Mouse (Mus musculus) midbrain, embryonic 15.5 days (tissue): ENCODE results near the gene Elovl1. TPM values are rescaled to one million over a fixed set of nuclear protein-coding genes. Genes with fewer than 3 reads are reported as not detected.

ENCODE experiments used
- ATAC-seq: fragments of 200-750 bp; cut with Nextera tagmentation; replicated peaks from 2 replicates; pipeline ENCODE4 v1.8.0; 2017; ENCODE audit warnings: moderate TSS enrichment
- H3K27ac ChIP-seq: fragments of 300-500 bp; sonication (generic); 2 replicates; pipeline ENCODE4 v1.5.1; 2015; ENCODE audit warnings: mild to moderate bottlenecking, inconsistent platforms
- H3K27me3 ChIP-seq: fragments of 300-500 bp; sonication (generic); replicated peaks from 2 replicates; pipeline ENCODE4 v1.6.1; 2015; ENCODE audit warnings: inconsistent platforms
- H3K36me3 ChIP-seq: fragments of 300-500 bp; sonication (generic); replicated peaks from 2 replicates; pipeline ENCODE4 v1.6.1; 2015; ENCODE audit warnings: inconsistent platforms
- H3K4me1 ChIP-seq: fragments of 300-500 bp; sonication (generic); 2 replicates; pipeline ENCODE4 v1.6.1; 2015; ENCODE audit warnings: inconsistent platforms
- H3K4me2 ChIP-seq: fragments of 300-500 bp; sonication (generic); 2 replicates; pipeline ENCODE4 v1.6.1; 2015; ENCODE audit warnings: inconsistent platforms, mild to moderate bottlenecking, moderate library complexity
- H3K4me3 ChIP-seq: fragments of 300-500 bp; sonication (generic); 2 replicates; pipeline ENCODE4 v1.5.1; 2015; ENCODE audit warnings: mild to moderate bottlenecking, inconsistent platforms
- H3K9ac ChIP-seq: fragments of 300-500 bp; sonication (generic); 2 replicates; pipeline ENCODE4 v1.6.1; 2015; ENCODE audit warnings: mild to moderate bottlenecking, inconsistent platforms
- H3K9me3 ChIP-seq: fragments of 300-500 bp; sonication (generic); 2 replicates; pipeline ENCODE4 v1.6.1; 2016; ENCODE audit warnings: inconsistent platforms
- WGBS: fragments of 180-500 bp; shearing (Covaris S2); methylation state at CpG from one replicate; pipeline ENCODE4 v1.1.7; 2015; ENCODE audit warnings: mixed read lengths; 5-methylcytosine and 5-hydroxymethylcytosine counted together
- polyA plus RNA-seq: library from polyadenylated mRNA; unstranded; fragments of >200 nt; fragmentation: Nextera tagmentation; extraction: Ambion mirVana; gene quantifications from 2 replicates; pipeline ENCODE4 v1.2.1, GENCODE M21; 2015

The Elovl1 gene
- 30.7 and 31.4 TPM in 2 replicates for polyA plus RNA-seq

GRCm38 (mm10) chr4:118427768-118428451 lies at the start of gene Elovl1:
TSS of gene Elovl1 (plus strand) at chr4:118428093.
- Histone ChIP-seq H3K27me3 (no peaks in the 10 kb centered on the region), H3K4me1 (peaks cover 18% of the 10 kb centered on the region), H3K27ac (peak within 1 kb of the TSS; percentile 62), H3K9ac (peak within 1 kb of the TSS; percentile 65), H3K36me3 (0 out of 2 replicates have a peak, but pooled peaks cover 1% of the 10 kb centered on the region), H3K4me2 (peak within 1 kb of the TSS; percentile 68), H3K9me3 (no peaks in the 10 kb centered on the region), H3K4me3 (peak within 1 kb of the TSS; percentile 43)
- WGBS = under 1% methylated on average over 29 of the region's 31 CpGs
- peak; percentile 91 for ATAC-seq

GRCm38 (mm10) chr4:118383271-118383670 lies 44.6 kb upstream of the Elovl1 start:
- 94% methylated on average over 7 of the region's 7 CpGs for WGBS
- Histone ChIP-seq H3K27ac (no peak overlapping the region), H3K4me3 (no peak overlapping the region), H3K27me3 (no peaks in the 10 kb centered on the region), H3K4me1 (no peaks in the 10 kb centered on the region), H3K36me3 (peaks cover 75% of the 10 kb centered on the region), H3K4me2 (no peak overlapping the region), H3K9ac (no peak overlapping the region), H3K9me3 (no peaks in the 10 kb centered on the region)
- no peak for ATAC-seq

GRCm38 (mm10) chr4:118387316-118387715 lies 40.6 kb upstream of the Elovl1 start:
- 95% methylated on average over 8 of the region's 8 CpGs for WGBS
- no peak for ATAC-seq
- H3K4me2 ChIP-seq = no peak overlapping the region

GRCm38 (mm10) chr4:118390146-118390545 lies 37.7 kb upstream of the Elovl1 start:
- no peak overlapping the region for H3K27ac ChIP-seq
- H3K4me3 ChIP-seq = no peak overlapping the region
- no peak overlapping the region for H3K4me2 ChIP-seq
- H3K9me3 ChIP-seq = no peaks in the 10 kb centered on the region
- no peaks in the 10 kb centered on the region for H3K27me3 ChIP-seq
- no peak for ATAC-seq
- no peak overlapping the region for H3K9ac ChIP-seq
- peaks cover 71% of the 10 kb centered on the region for H3K36me3 ChIP-seq
- 92% methylated on average over 11 of the region's 11 CpGs for WGBS
- no peaks in the 10 kb centered on the region for H3K4me1 ChIP-seq

More at GRCm38 (mm10) chr4:118387316-118387715, 40.6 kb upstream of the Elovl1 start:
- Histone ChIP-seq H3K36me3 (peaks cover 81% of the 10 kb centered on the region), H3K9ac (no peak overlapping the region), H3K9me3 (no peaks in the 10 kb centered on the region), H3K4me1 (no peaks in the 10 kb centered on the region), H3K27me3 (no peaks in the 10 kb centered on the region), H3K27ac (no peak overlapping the region), H3K4me3 (no peak overlapping the region)

- Histone ChIP-seq H3K27me3 (no peaks in the 10 kb centered on the region), H3K36me3 (peaks cover 63% of the 10 kb centered on the region), H3K9me3 (no peaks in the 10 kb centered on the region), H3K27ac (no peak overlapping the region), H3K9ac (no peak overlapping the region), H3K4me1 (no peaks in the 10 kb centered on the region), H3K4me3 (no peak overlapping the region), H3K4me2 (no peak overlapping the region)
- WGBS = 91% methylated on average over 6 of the region's 6 CpGs
- no peak for ATAC-seq
Observed at GRCm38 (mm10) chr4:118394505-118394904, 33.4 kb upstream of the Elovl1 start.

- H3K36me3 ChIP-seq = peaks cover 66% of the 10 kb centered on the region
- no peak overlapping the region for H3K4me2 ChIP-seq
- H3K4me1 ChIP-seq = no peaks in the 10 kb centered on the region
- H3K4me3 ChIP-seq = no peak overlapping the region
- no peak overlapping the region for H3K9ac ChIP-seq
- no peak overlapping the region for H3K27ac ChIP-seq
- 92% methylated on average over 4 of the region's 4 CpGs for WGBS
- ATAC-seq = no peak
- H3K9me3 ChIP-seq = no peaks in the 10 kb centered on the region
- no peaks in the 10 kb centered on the region for H3K27me3 ChIP-seq
Observed at GRCm38 (mm10) chr4:118395289-118395688, 32.6 kb upstream of the Elovl1 start.

- WGBS = 89% methylated on average over 3 of the region's 3 CpGs
- Histone ChIP-seq H3K36me3 (peaks cover 65% of the 10 kb centered on the region), H3K4me2 (no peak overlapping the region), H3K27me3 (no peaks in the 10 kb centered on the region), H3K4me3 (no peak overlapping the region), H3K27ac (no peak overlapping the region), H3K9me3 (no peaks in the 10 kb centered on the region), H3K9ac (no peak overlapping the region), H3K4me1 (no peaks in the 10 kb centered on the region)
- ATAC-seq = no peak
Observed at GRCm38 (mm10) chr4:118396433-118396832, 31.5 kb upstream of the Elovl1 start.

GRCm38 (mm10) chr4:118398400-118398799 lies 29.5 kb upstream of the Elovl1 start:
- peaks cover 65% of the 10 kb centered on the region for H3K36me3 ChIP-seq

GRCm38 (mm10) chr4:118401421-118401820 lies 26.5 kb upstream of the Elovl1 start:
- Histone ChIP-seq H3K36me3 (peaks cover 72% of the 10 kb centered on the region), H3K4me1 (no peaks in the 10 kb centered on the region), H3K4me3 (no peak overlapping the region), H3K27ac (no peak overlapping the region), H3K9me3 (no peaks in the 10 kb centered on the region), H3K9ac (no peak overlapping the region), H3K27me3 (no peaks in the 10 kb centered on the region), H3K4me2 (no peak overlapping the region)
- ATAC-seq = no peak
- WGBS = 92% methylated on average over 3 of the region's 3 CpGs

More at GRCm38 (mm10) chr4:118398400-118398799, 29.5 kb upstream of the Elovl1 start:
- no peaks in the 10 kb centered on the region for H3K27me3 ChIP-seq
- no peak overlapping the region for H3K4me2 ChIP-seq
- no peaks in the 10 kb centered on the region for H3K4me1 ChIP-seq
- no peak overlapping the region for H3K4me3 ChIP-seq
- WGBS = 97% methylated on average over 6 of the region's 6 CpGs
- no peak overlapping the region for H3K27ac ChIP-seq
- ATAC-seq = no peak
- H3K9ac ChIP-seq = no peak overlapping the region
- H3K9me3 ChIP-seq = no peaks in the 10 kb centered on the region

- no peak overlapping the region for H3K9ac ChIP-seq
- 94% methylated on average over 5 of the region's 5 CpGs for WGBS
- H3K27ac ChIP-seq = no peak overlapping the region
- no peaks in the 10 kb centered on the region for H3K9me3 ChIP-seq
- no peak for ATAC-seq
- H3K36me3 ChIP-seq = peaks cover 69% of the 10 kb centered on the region
- H3K27me3 ChIP-seq = no peaks in the 10 kb centered on the region
- no peak overlapping the region for H3K4me3 ChIP-seq
- H3K4me1 ChIP-seq = no peaks in the 10 kb centered on the region
- H3K4me2 ChIP-seq = no peak overlapping the region
Observed at GRCm38 (mm10) chr4:118401918-118402317, 26.0 kb upstream of the Elovl1 start.

- Histone ChIP-seq H3K4me1 (peaks cover 4% of the 10 kb centered on the region; the same call in 1 of the 2 replicates), H3K4me3 (no peak overlapping the region), H3K27me3 (no peaks in the 10 kb centered on the region), H3K36me3 (peaks cover 61% of the 10 kb centered on the region), H3K9me3 (no peaks in the 10 kb centered on the region), H3K9ac (no peak overlapping the region), H3K4me2 (no peak overlapping the region), H3K27ac (no peak overlapping the region)
- ATAC-seq = no peak
- 93% methylated on average over 12 of the region's 12 CpGs for WGBS
Observed at GRCm38 (mm10) chr4:118402701-118403100, 25.2 kb upstream of the Elovl1 start.

GRCm38 (mm10) chr4:118409142-118409900 lies 18.6 kb upstream of the Elovl1 start, which contains the start of the genes Szt2 and Med8:
TSS of gene Szt2 (minus strand) at chr4:118409273.
TSS of gene Med8 (plus strand) at chr4:118409337.
- Histone ChIP-seq H3K4me2 (peak within 1 kb of the TSS; percentile 70), H3K36me3 (peaks cover 35% of the 10 kb centered on the region), H3K4me1 (peaks cover 20% of the 10 kb centered on the region), H3K9ac (peak within 1 kb of the TSS; percentile 96), H3K9me3 (no peaks in the 10 kb centered on the region), H3K27ac (peak within 1 kb of the TSS; percentile 75), H3K4me3 (peak within 1 kb of the TSS; percentile 95), H3K27me3 (no peaks in the 10 kb centered on the region)
- WGBS = under 1% methylated on average over 53 of the region's 53 CpGs
- peak; percentile 95 for ATAC-seq
